Mouse (Mus musculus): Measurements from ENCODE around the gene Myom3. TPM values are rescaled to one million over a fixed set of nuclear protein-coding genes. Genes with fewer than 3 reads are reported as not detected.

The Myom3 gene
- total and polyA plus RNA-seq, 3 experiments, result 0.08 to 0.55 (median 0.40) TPM

- no peak for DNase-seq
Observed at GRCm38 (mm10) chr4:135761048-135761447, 1.5 kb downstream of the Myom3 start.

- DNase-seq, result no peak
Observed at GRCm38 (mm10) chr4:135761569-135761968, 2.1 kb downstream of the Myom3 start.

GRCm38 (mm10) chr4:135762251-135762906, 2.9 kb downstream of the Myom3 start:
- DNase-seq, result peak; percentile 86

GRCm38 (mm10) chr4:135764700-135765099, 5.2 kb downstream of the Myom3 start:
- no peak for DNase-seq

- no peak for DNase-seq
Observed at GRCm38 (mm10) chr4:135765707-135766106, 6.2 kb downstream of the Myom3 start.

- DNase-seq, result peak; percentile 64
Observed at GRCm38 (mm10) chr4:135766976-135767375, 7.5 kb downstream of the Myom3 start.

GRCm38 (mm10) chr4:135768572-135769526, 9.3 kb downstream of the Myom3 start:
- DNase-seq, result peak; percentile 49

- peak; percentile 24 for DNase-seq
Observed at GRCm38 (mm10) chr4:135770611-135771305, 11.2 kb downstream of the Myom3 start.

GRCm38 (mm10) chr4:135771592-135771991, 12.1 kb downstream of the Myom3 start:
- DNase-seq, result no peak

GRCm38 (mm10) chr4:135772671-135773070, 13.2 kb downstream of the Myom3 start:
- DNase-seq, result no peak

- no peak for DNase-seq
Observed at GRCm38 (mm10) chr4:135774496-135774895, 15.0 kb downstream of the Myom3 start.

GRCm38 (mm10) chr4:135776850-135777249, 17.3 kb downstream of the Myom3 start:
- no peak for DNase-seq

- no peak for DNase-seq
Observed at GRCm38 (mm10) chr4:135779661-135780060, 20.1 kb downstream of the Myom3 start.

- DNase-seq, result no peak
Observed at GRCm38 (mm10) chr4:135780255-135780654, 20.7 kb downstream of the Myom3 start.

- no peak for DNase-seq
Observed at GRCm38 (mm10) chr4:135781304-135781703, 21.8 kb downstream of the Myom3 start.

- no peak for DNase-seq
Observed at GRCm38 (mm10) chr4:135786581-135786980, 27.1 kb downstream of the Myom3 start.

GRCm38 (mm10) chr4:135787271-135787670, 27.8 kb downstream of the Myom3 start:
- no peak for DNase-seq

- DNase-seq, result no peak
Observed at GRCm38 (mm10) chr4:135789135-135789534, 29.6 kb downstream of the Myom3 start.

- no peak for DNase-seq
Observed at GRCm38 (mm10) chr4:135792821-135793220, 33.3 kb downstream of the Myom3 start.

GRCm38 (mm10) chr4:135797931-135798330, 38.4 kb downstream of the Myom3 start:
- DNase-seq, result peak; percentile 40

- peak; percentile 91 for DNase-seq
Observed at GRCm38 (mm10) chr4:135801543-135801942, 42.0 kb downstream of the Myom3 start.

- no peak for DNase-seq
Observed at GRCm38 (mm10) chr4:135803299-135803698, 43.8 kb downstream of the Myom3 start.

GRCm38 (mm10) chr4:135804169-135804568, 44.7 kb downstream of the Myom3 start:
- DNase-seq, result no peak

Data from adrenal gland, adult 2 months (tissue).